8 mouse cellular contexts compared by ENCODE assay signal in the genomic region with DNA sequence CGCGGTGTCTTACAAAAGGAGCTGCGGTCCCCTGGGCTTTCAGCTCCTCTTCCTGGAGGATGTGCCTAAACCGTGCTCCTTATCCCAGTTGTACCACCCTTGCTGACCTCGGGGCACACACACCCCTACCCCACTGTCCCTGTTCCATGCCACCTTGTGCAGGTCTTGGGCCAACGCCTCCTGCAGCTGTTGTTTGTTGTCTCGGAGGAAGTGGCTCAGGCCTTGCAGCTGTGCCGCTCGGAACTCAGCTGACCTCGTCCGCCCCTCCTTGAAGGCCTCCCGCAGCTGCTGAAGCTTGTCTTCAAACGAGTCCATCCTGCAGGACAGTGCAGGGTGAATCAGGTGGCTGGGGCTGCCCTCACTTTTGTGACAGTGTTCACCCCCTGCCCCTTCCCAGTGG. TPM values are rescaled to one million over a fixed set of nuclear protein-coding genes. Genes with fewer than 3 reads are reported as not detected.
DNase-seq lines count a peak whose midpoint lies in the region; ATAC-seq lines count a peak whose summit lies in the region.
"Had no signal": no experiment of that assay in that cellular context is flagged by ENCODE, and none has a peak within 500 bp of the region (broad histone marks: within the 10 kb centered on the region; RNA-seq: fewer than 3 reads in every experiment).

No protein-coding gene starts in this region.

- no peaks in the 10 kb centered on the region for H3K27me3 ChIP-seq in midbrain, embryonic 10.5 days (ENCODE audit: low read depth, poor library complexity, severe bottlenecking)
- no peaks in the 10 kb centered on the region for H3K27me3 ChIP-seq in midbrain, embryonic 14.5 days (ENCODE audit: control insufficient read depth, insufficient read depth, low read length)
- no peaks in the 10 kb centered on the region for H3K27me3 ChIP-seq in limb, embryonic 12.5 days
- no peaks in the 10 kb centered on the region for H3K27me3 ChIP-seq in splenic B cell, adult 2 months (ENCODE audit: control insufficient read depth, insufficient read depth, low read length, poor library complexity, severe bottlenecking)
- H3K27me3 ChIP-seq: neural tube, embryonic 13.5 days had no signal

- peak overlapping the region; percentile 7 for H3K27ac ChIP-seq in midbrain, embryonic 10.5 days (replicated peaks)
- no peak overlapping the region for H3K27ac ChIP-seq in midbrain, embryonic 14.5 days (replicated peaks; ENCODE audit: low read depth, low read length)
- peak overlapping the region; percentile 35; the same call in 1 of the 2 replicates for H3K27ac ChIP-seq in limb, embryonic 12.5 days

- WGBS in midbrain, embryonic 10.5 days, result 52% methylated on average over 13 of the region's 13 CpGs
- 56% methylated on average over 13 of the region's 13 CpGs for WGBS in midbrain, embryonic 14.5 days
- 58% methylated on average over 13 of the region's 13 CpGs for WGBS in limb, embryonic 12.5 days

- no peak overlapping the region for H3K4me3 ChIP-seq in midbrain, embryonic 10.5 days
- H3K4me3 ChIP-seq in midbrain, embryonic 14.5 days (replicated peaks; ENCODE audit: low read depth, low read length), result no peak overlapping the region
- H3K4me3 ChIP-seq in limb, embryonic 12.5 days (replicated peaks), result no peak overlapping the region
- H3K4me3 ChIP-seq: neural tube, embryonic 13.5 days had no signal

- no peak overlapping the region for H3K9ac ChIP-seq in midbrain, embryonic 14.5 days (replicated peaks; ENCODE audit: low read length)
- no peak overlapping the region for H3K9ac ChIP-seq in limb, embryonic 12.5 days (replicated peaks)
- H3K9ac ChIP-seq: neural tube, embryonic 13.5 days had no signal

- no peaks in the 10 kb centered on the region for H3K9me3 ChIP-seq in midbrain, embryonic 10.5 days (replicated peaks)
- no peaks in the 10 kb centered on the region for H3K9me3 ChIP-seq in midbrain, embryonic 14.5 days (ENCODE audit: control insufficient read depth, low read length)
- H3K9me3 ChIP-seq in limb, embryonic 12.5 days, result no peaks in the 10 kb centered on the region
- H3K9me3 ChIP-seq: neural tube, embryonic 13.5 days had no signal

- peaks cover 16% of the 10 kb centered on the region for H3K4me1 ChIP-seq in midbrain, embryonic 10.5 days
- no peaks in the 10 kb centered on the region for H3K4me1 ChIP-seq in midbrain, embryonic 14.5 days (ENCODE audit: control insufficient read depth, insufficient read depth, low read length)
- no peaks in the 10 kb centered on the region; the same call in 1 of the 2 replicates for H3K4me1 ChIP-seq in limb, embryonic 12.5 days (replicated peaks)
- H3K4me1 ChIP-seq: neural tube, embryonic 13.5 days had no signal

- no peak for DNase-seq in midbrain, embryonic 10.5 days (ENCODE audit: low spot score)
- DNase-seq in midbrain, embryonic 14.5 days, result no peak
- DNase-seq in splenic B cell, adult 2 months (ENCODE audit: low read depth, low spot score), result peak; percentile 61
- DNase-seq in layer of hippocampus, postnatal 25 days (ENCODE audit: extremely low spot score in 1 of 2, low spot score in 1 of 2), result no peak
- no peak for DNase-seq in right cerebral cortex, adult 2 months (ENCODE audit: low spot score in 2 of 2)

- no peak for ATAC-seq in midbrain, embryonic 14.5 days (ENCODE audit: low FRiP score, low TSS enrichment)
- ATAC-seq in granulocyte monocyte progenitor cell, adult 5-6 weeks (replicated peaks; ENCODE audit: poor library complexity, severe bottlenecking), result peak; percentile 43
- ATAC-seq in limb, embryonic 12.5 days (ENCODE audit: insufficient number of reproducible peaks, insufficient read depth, low FRiP score, low TSS enrichment, low read depth), result peak; percentile 24; the same call in 1 of the 2 replicates

- H3K4me2 ChIP-seq in midbrain, embryonic 14.5 days (ENCODE audit: low read length), result no peak overlapping the region
- no peak overlapping the region for H3K4me2 ChIP-seq in limb, embryonic 12.5 days
- H3K4me2 ChIP-seq: neural tube, embryonic 13.5 days had no signal

- no peaks in the 10 kb centered on the region for H3K36me3 ChIP-seq in midbrain, embryonic 10.5 days
- H3K36me3 ChIP-seq in midbrain, embryonic 14.5 days (ENCODE audit: control insufficient read depth, insufficient read depth, low read length), result no peaks in the 10 kb centered on the region
- H3K36me3 ChIP-seq in limb, embryonic 12.5 days, result no peaks in the 10 kb centered on the region
- H3K36me3 ChIP-seq in splenic B cell, adult 2 months (ENCODE audit: control insufficient read depth, insufficient read depth, low read length, poor library complexity, severe bottlenecking), result no peaks in the 10 kb centered on the region
- H3K36me3 ChIP-seq: neural tube, embryonic 13.5 days had no signal

RNA-seq across cellular contexts. Expression of a gene that starts 6.0 kb away (rescaled TPM):
- 0.73 TPM in 2 replicates for polyA plus RNA-seq in midbrain, embryonic 10.5 days (2016; fragmentation: Nextera tagmentation; extraction: Ambion mirVana)
- 0.84 and 1.1 TPM in 2 replicates for polyA plus RNA-seq in midbrain, embryonic 14.5 days (2014; fragmentation: Nextera tagmentation; extraction: Ambion mirVana)
- 5.9 and 8.4 TPM in 2 replicates for total RNA-seq in granulocyte monocyte progenitor cell, adult 5-6 weeks (2014; fragmentation: Nextera tagmentation)
- 8.4 and 14.1 TPM in 2 replicates for total RNA-seq in granulocyte monocyte progenitor cell, adult 5-6 weeks (2017)
- polyA plus RNA-seq in limb, embryonic 12.5 days (2016; fragmentation: Nextera tagmentation; extraction: Ambion mirVana), result 0.60 and 0.65 TPM in 2 replicates
- 1 to 10 TPM; 3.5 to 4.4 TPM for total RNA-seq in layer of hippocampus, postnatal 25 days (2021)

RNA-seq across cellular contexts. Expression of a gene that starts 11.0 kb away (rescaled TPM):
- polyA plus RNA-seq in midbrain, embryonic 10.5 days (2016; fragmentation: Nextera tagmentation; extraction: Ambion mirVana), result 251 and 262 TPM in 2 replicates
- 261 and 304 TPM in 2 replicates for polyA plus RNA-seq in midbrain, embryonic 14.5 days (2014; fragmentation: Nextera tagmentation; extraction: Ambion mirVana)
- 157 and 158 TPM in 2 replicates for total RNA-seq in granulocyte monocyte progenitor cell, adult 5-6 weeks (2014; fragmentation: Nextera tagmentation)
- 89.0 and 91.9 TPM in 2 replicates for total RNA-seq in granulocyte monocyte progenitor cell, adult 5-6 weeks (2017)
- polyA plus RNA-seq in limb, embryonic 12.5 days (2016; fragmentation: Nextera tagmentation; extraction: Ambion mirVana), result 242 and 257 TPM in 2 replicates
- total RNA-seq in layer of hippocampus, postnatal 25 days (2021), result 100 to 1,000 TPM; 134 to 151 TPM

RNA-seq across cellular contexts. Expression of a gene that starts 11.4 kb away (rescaled TPM):
- polyA plus RNA-seq in midbrain, embryonic 10.5 days (2016; fragmentation: Nextera tagmentation; extraction: Ambion mirVana), result 5.1 and 8.0 TPM in 2 replicates
- 3.7 and 13.4 TPM in 2 replicates for polyA plus RNA-seq in midbrain, embryonic 14.5 days (2014; fragmentation: Nextera tagmentation; extraction: Ambion mirVana)
- 162 and 191 TPM in 2 replicates for total RNA-seq in granulocyte monocyte progenitor cell, adult 5-6 weeks (2014; fragmentation: Nextera tagmentation)
- 205 and 220 TPM in 2 replicates for total RNA-seq in granulocyte monocyte progenitor cell, adult 5-6 weeks (2017)
- polyA plus RNA-seq in limb, embryonic 12.5 days (2016; fragmentation: Nextera tagmentation; extraction: Ambion mirVana), result 11.7 and 12.1 TPM in 2 replicates
- 10 to 100 TPM; 16.7 to 20.6 TPM for total RNA-seq in layer of hippocampus, postnatal 25 days (2021)

RNA-seq across cellular contexts. Expression of a gene that starts 16.7 kb away (rescaled TPM):
- 17.0 and 17.6 TPM in 2 replicates for polyA plus RNA-seq in midbrain, embryonic 10.5 days (2016; fragmentation: Nextera tagmentation; extraction: Ambion mirVana)
- 7.4 and 11.0 TPM in 2 replicates for polyA plus RNA-seq in midbrain, embryonic 14.5 days (2014; fragmentation: Nextera tagmentation; extraction: Ambion mirVana)
- 165 and 253 TPM in 2 replicates for total RNA-seq in granulocyte monocyte progenitor cell, adult 5-6 weeks (2014; fragmentation: Nextera tagmentation)
- 159 and 178 TPM in 2 replicates for total RNA-seq in granulocyte monocyte progenitor cell, adult 5-6 weeks (2017)
- 41.3 and 47.0 TPM in 2 replicates for polyA plus RNA-seq in limb, embryonic 12.5 days (2016; fragmentation: Nextera tagmentation; extraction: Ambion mirVana)
- total RNA-seq in layer of hippocampus, postnatal 25 days (2021), result 10 to 100 TPM; 17.3 to 21.5 TPM

RNA-seq across cellular contexts. Expression of a gene that starts 34.9 kb away (rescaled TPM):
- polyA plus RNA-seq in midbrain, embryonic 10.5 days (2016; fragmentation: Nextera tagmentation; extraction: Ambion mirVana), result not detected in 2 replicates
- not detected in 2 replicates for polyA plus RNA-seq in midbrain, embryonic 14.5 days (2014; fragmentation: Nextera tagmentation; extraction: Ambion mirVana)
- not detected in 2 replicates for total RNA-seq in granulocyte monocyte progenitor cell, adult 5-6 weeks (2014; fragmentation: Nextera tagmentation)
- not detected in 2 replicates for total RNA-seq in granulocyte monocyte progenitor cell, adult 5-6 weeks (2017)
- polyA plus RNA-seq in limb, embryonic 12.5 days (2016; fragmentation: Nextera tagmentation; extraction: Ambion mirVana), result not detected in 2 replicates
- not detected for total RNA-seq in layer of hippocampus, postnatal 25 days (2021)
- polyA plus RNA-seq: neural tube, embryonic 13.5 days had no signal
